Comparison of ENCODE assay signal across 16 mouse cellular contexts in the genomic region with DNA sequence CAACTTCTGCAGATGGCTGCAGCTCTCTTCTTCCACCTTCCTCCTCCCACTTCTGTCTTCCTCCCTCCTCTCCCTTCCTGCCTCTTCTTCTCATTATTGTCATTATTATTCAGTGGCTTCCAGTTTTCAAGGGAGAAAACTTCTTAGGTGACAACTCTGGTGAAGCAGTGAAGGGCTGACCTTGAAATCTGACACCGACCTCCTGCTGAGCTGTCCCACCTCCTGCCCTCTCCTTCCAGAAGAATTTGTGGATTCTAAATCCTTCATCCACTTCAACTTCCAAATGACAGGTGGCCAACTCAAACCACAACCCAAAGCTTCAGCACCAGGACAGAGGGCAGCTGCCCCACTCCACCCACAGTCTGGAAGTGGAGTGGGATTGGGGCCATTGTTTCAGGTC.
DNase-seq lines count a peak whose midpoint lies in the region; ATAC-seq and TF ChIP-seq lines count a peak whose summit lies in the region.
"Had no signal": no experiment of that assay in that cellular context is flagged by ENCODE, and none has a peak within 500 bp of the region (broad histone marks: within the 10 kb centered on the region; RNA-seq: fewer than 3 reads in every experiment).

No protein-coding gene starts in this region.

- no peak overlapping the region for H3K9ac ChIP-seq in ES-E14 (ENCODE audit: insufficient read depth, low read depth, low read length, poor library complexity, severe bottlenecking)
- no peak overlapping the region for H3K9ac ChIP-seq in hindbrain, embryonic 16.5 days (ENCODE audit: low read depth, low read length)
- H3K9ac ChIP-seq: embryonic facial prominence, embryonic 12.5 days; embryonic facial prominence, embryonic 15.5 days; forebrain, postnatal 0 days; heart, embryonic 13.5 days; hindbrain, embryonic 14.5 days had no signal

- H3K4me2 ChIP-seq in hindbrain, embryonic 16.5 days (ENCODE audit: low read length), result no peak overlapping the region
- H3K4me2 ChIP-seq: embryonic facial prominence, embryonic 12.5 days; embryonic facial prominence, embryonic 15.5 days; heart, embryonic 13.5 days; hindbrain, embryonic 14.5 days had no signal

- peak overlapping the region; percentile 58; the same call in 1 of the 2 replicates for H3K27ac ChIP-seq in layer of hippocampus, adult 2 months
- H3K27ac ChIP-seq in ES-E14 (ENCODE audit: insufficient read depth, low read depth, low read length, poor library complexity, severe bottlenecking), result no peak overlapping the region
- no peak overlapping the region for H3K27ac ChIP-seq in hindbrain, embryonic 16.5 days (ENCODE audit: low read depth, low read length)
- H3K27ac ChIP-seq: embryonic facial prominence, embryonic 12.5 days; embryonic facial prominence, embryonic 15.5 days; heart, adult 2 months; heart, embryonic 10.5 days; heart, embryonic 13.5 days; hindbrain, embryonic 14.5 days had no signal

- WGBS in hindbrain, embryonic 16.5 days, result 23% methylated on average over 1 of the region's 1 CpGs

- no peak for TF ChIP-seq CTCF in layer of hippocampus, adult 2 months (conservative IDR thresholded peaks at IDR 0.05)

- H3K36me3 ChIP-seq in ES-E14 (ENCODE audit: control insufficient read depth, insufficient read depth, low read length, poor library complexity, severe bottlenecking), result no peaks in the 10 kb centered on the region
- no peaks in the 10 kb centered on the region for H3K36me3 ChIP-seq in hindbrain, embryonic 16.5 days (ENCODE audit: control insufficient read depth, insufficient read depth, low read length)
- H3K36me3 ChIP-seq: embryonic facial prominence, embryonic 12.5 days; embryonic facial prominence, embryonic 15.5 days; heart, embryonic 10.5 days; heart, embryonic 13.5 days had no signal

- no peak overlapping the region for H3K4me3 ChIP-seq in layer of hippocampus, adult 2 months
- H3K4me3 ChIP-seq in ES-E14 (ENCODE audit: insufficient read depth in 1 of 2, low read depth in 1 of 2, low read length in 2 of 2, poor library complexity in 1 of 2, severe bottlenecking in 1 of 2), result no peak overlapping the region
- no peak overlapping the region for H3K4me3 ChIP-seq in hindbrain, embryonic 16.5 days (ENCODE audit: low read length)
- H3K4me3 ChIP-seq: embryonic facial prominence, embryonic 12.5 days; embryonic facial prominence, embryonic 15.5 days; heart, adult 2 months; heart, embryonic 10.5 days; heart, embryonic 13.5 days had no signal

- peaks cover 0 to 10% of the 10 kb centered on the region in 2 experiments; a peak in 1 of 4 replicates for H3K4me1 ChIP-seq in ES-E14 (ENCODE audit: control insufficient read depth in 2 of 2, insufficient read depth in 2 of 2, low read length in 2 of 2, poor library complexity in 1 of 2)
- H3K4me1 ChIP-seq in hindbrain, embryonic 16.5 days (ENCODE audit: control insufficient read depth, insufficient read depth, low read depth, low read length), result no peaks in the 10 kb centered on the region
- H3K4me1 ChIP-seq: embryonic facial prominence, embryonic 12.5 days; embryonic facial prominence, embryonic 15.5 days; heart, embryonic 10.5 days had no signal

- in situ Hi-C loops in ES-E14 (cut with MboI; ENCODE audit: low sequenced_read_pairs in 2 of 2, unreplicated experiment in 2 of 2), result no loop called here

- ATAC-seq in hindbrain, embryonic 16.5 days, result no peak
- ATAC-seq: CD4-positive, CD25-positive, alpha-beta regulatory T cell, adult 4 months; intestine, postnatal 0 days had no signal

- DNase-seq in layer of hippocampus, adult 2 months (ENCODE audit: low spot score in 2 of 2), result no peak
- no peak for DNase-seq in layer of hippocampus, adult 11-12 months (ENCODE audit: low spot score)
- DNase-seq in ES-E14 (ENCODE audit: low read depth, low spot score), result peak; percentile 40
- DNase-seq in forelimb bud, embryonic 11.5 days (ENCODE audit: low read depth, low spot score), result peak; percentile 3
- DNase-seq in adrenal gland, postnatal 25 days, result no peak
- DNase-seq: gastrocnemius, postnatal 25 days had no signal

- no peaks in the 10 kb centered on the region for H3K27me3 ChIP-seq in hindbrain, embryonic 16.5 days (replicated peaks; ENCODE audit: control insufficient read depth, insufficient read depth, low read length)
- H3K27me3 ChIP-seq: embryonic facial prominence, embryonic 12.5 days; embryonic facial prominence, embryonic 15.5 days; heart, embryonic 13.5 days had no signal

- no peaks in the 10 kb centered on the region for H3K9me3 ChIP-seq in ES-E14 (ENCODE audit: control insufficient read depth, insufficient read depth, low read depth, low read length)
- no peaks in the 10 kb centered on the region for H3K9me3 ChIP-seq in hindbrain, embryonic 16.5 days (ENCODE audit: control insufficient read depth, low read length)
- H3K9me3 ChIP-seq: embryonic facial prominence, embryonic 12.5 days; embryonic facial prominence, embryonic 15.5 days; heart, embryonic 10.5 days; heart, embryonic 13.5 days had no signal

TF ChIP-seq in ES-E14, 5 proteins besides CTCF, POLR2A, EP300 and RAD21:
- TF ChIP-seq MAFK (IDR thresholded peaks at IDR 0.05; ENCODE audit: insufficient read depth, low read depth, low read length) (no peak), ZC3H11A (IDR thresholded peaks at IDR 0.05; ENCODE audit: borderline replicate concordance, low read depth, low read length) (no peak), ZNF384 (IDR thresholded peaks at IDR 0.05; ENCODE audit: low read depth, low read length) (no peak), HCFC1 (IDR thresholded peaks at IDR 0.05; ENCODE audit: borderline replicate concordance, insufficient read depth, low read length) (no peak), CHD2 (IDR thresholded peaks at IDR 0.05; ENCODE audit: low read depth, low read length) (no peak)

Comparison
In these comparisons a context has a peak if more than half of its experiments do, and no peak if none do; other contexts are left out.
1. DNase-seq: peak in ES-E14 (single experiment) and forelimb bud, embryonic 11.5 days (single experiment); none in layer of hippocampus, adult 2 months (0 of 2), layer of hippocampus, adult 11-12 months (single experiment) and adrenal gland, postnatal 25 days (single experiment).